Mouse (Mus musculus) embryonic facial prominence, embryonic 15.5 days (tissue): Measurements from ENCODE around the gene Tspan13. TPM values are rescaled to one million over a fixed set of nuclear protein-coding genes. Genes with fewer than 3 reads are reported as not detected.

Experiments used
- ATAC-seq: fragments of 200-750 bp; cut with Nextera tagmentation; 2 replicates; pipeline ENCODE4 v1.8.0; 2017; ENCODE audit warnings: low read depth, moderate TSS enrichment; ENCODE audit not compliant: insufficient number of reproducible peaks, low FRiP score, low TSS enrichment
- H3K27ac ChIP-seq: fragments of 300-500 bp; sonication (generic); replicated peaks from 2 replicates; pipeline ENCODE4 v1.5.1; 2015; ENCODE audit warnings: mild to moderate bottlenecking, inconsistent platforms
- H3K27me3 ChIP-seq: fragments of 300-500 bp; sonication (generic); 2 replicates; pipeline ENCODE4 v1.6.1; 2015; ENCODE audit warnings: inconsistent platforms
- H3K36me3 ChIP-seq: fragments of 300-500 bp; sonication (generic); 2 replicates; pipeline ENCODE4 v1.6.1; 2015; ENCODE audit warnings: mild to moderate bottlenecking, inconsistent platforms
- H3K4me1 ChIP-seq: fragments of 300-500 bp; sonication (generic); 2 replicates; pipeline ENCODE4 v1.6.1; 2015; ENCODE audit warnings: inconsistent platforms
- H3K4me2 ChIP-seq: fragments of 300-500 bp; sonication (generic); replicated peaks from 2 replicates; pipeline ENCODE4 v1.6.1; 2015; ENCODE audit warnings: mild to moderate bottlenecking, inconsistent platforms
- H3K4me3 ChIP-seq: fragments of 300-500 bp; sonication (generic); replicated peaks from 2 replicates; pipeline ENCODE4 v1.5.1; 2015; ENCODE audit warnings: mild to moderate bottlenecking, inconsistent platforms
- H3K9ac ChIP-seq: fragments of 300-500 bp; sonication (generic); 2 replicates; pipeline ENCODE4 v1.6.1; 2015; ENCODE audit warnings: inconsistent platforms
- H3K9me3 ChIP-seq: fragments of 300-500 bp; sonication (generic); replicated peaks from 2 replicates; pipeline ENCODE4 v1.6.1; 2016; ENCODE audit warnings: inconsistent platforms
- WGBS: fragments of 180-500 bp; shearing (Covaris S2); methylation state at CpG from one replicate; pipeline ENCODE4 v1.1.7; 2015; 5-methylcytosine and 5-hydroxymethylcytosine counted together
- polyA plus RNA-seq: library from polyadenylated mRNA; unstranded; fragments of >200 nt; fragmentation: Nextera tagmentation; extraction: Ambion mirVana; gene quantifications from 2 replicates; pipeline ENCODE4 v1.2.1, GENCODE M21; 2015

Gene Tspan13
- polyA plus RNA-seq, result 55.7 and 66.5 TPM in 2 replicates

- Histone ChIP-seq H3K4me3 (peak within 1 kb of the TSS; percentile 80), H3K27me3 (no peaks in the 10 kb centered on the region), H3K9ac (peak within 1 kb of the TSS; percentile 65), H3K36me3 (no peaks in the 10 kb centered on the region), H3K9me3 (no peaks in the 10 kb centered on the region), H3K4me1 (no peaks in the 10 kb centered on the region; the same call in 1 of the 2 replicates), H3K4me2 (peak within 1 kb of the TSS; percentile 99), H3K27ac (0 out of 2 replicates have a peak within 1 kb of the TSS, but pooled peaks have one; percentile 17)
- peak; percentile 97 for ATAC-seq
- whole genome bisulfite sequencing, result 0% methylated on average over 35 of the region's 35 CpGs
Observed at GRCm38 (mm10) chr12:36042348-36042778, at the start of gene Tspan13. TSS of gene Tspan13 (minus strand) at chr12:36042500.

DNA sequence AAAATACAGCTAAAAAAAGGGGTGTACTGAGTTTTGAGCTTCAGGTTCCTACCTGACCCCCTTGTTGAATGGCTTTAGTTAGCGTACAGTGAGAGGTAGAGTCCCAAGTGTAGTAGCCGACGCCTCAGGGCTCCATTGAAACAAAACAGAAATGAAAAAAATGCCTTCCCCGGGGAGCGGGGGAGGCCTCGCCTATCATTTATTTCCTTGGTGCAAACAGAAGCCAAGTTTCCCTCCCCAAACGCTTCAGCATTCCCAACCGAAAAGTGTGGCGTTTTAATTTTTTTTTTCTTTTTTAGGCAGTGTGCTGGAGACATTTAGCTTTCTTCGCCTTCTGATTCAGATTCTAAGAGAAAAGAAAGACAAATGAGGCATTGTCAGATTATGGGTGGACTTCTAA, 49.7 kb upstream of the Tspan13 start:
- ATAC-seq, result no peak
- H3K27ac ChIP-seq, result no peak overlapping the region
- no peak overlapping the region for H3K9ac ChIP-seq
- H3K9me3 ChIP-seq, result no peaks in the 10 kb centered on the region
- H3K4me2 ChIP-seq, result no peak overlapping the region
- no peaks in the 10 kb centered on the region for H3K4me1 ChIP-seq
- no peak overlapping the region for H3K4me3 ChIP-seq
- no peaks in the 10 kb centered on the region for H3K27me3 ChIP-seq
- peaks cover 28% of the 10 kb centered on the region for H3K36me3 ChIP-seq
- WGBS, result 94% methylated on average over 10 of the region's 10 CpGs

DNA sequence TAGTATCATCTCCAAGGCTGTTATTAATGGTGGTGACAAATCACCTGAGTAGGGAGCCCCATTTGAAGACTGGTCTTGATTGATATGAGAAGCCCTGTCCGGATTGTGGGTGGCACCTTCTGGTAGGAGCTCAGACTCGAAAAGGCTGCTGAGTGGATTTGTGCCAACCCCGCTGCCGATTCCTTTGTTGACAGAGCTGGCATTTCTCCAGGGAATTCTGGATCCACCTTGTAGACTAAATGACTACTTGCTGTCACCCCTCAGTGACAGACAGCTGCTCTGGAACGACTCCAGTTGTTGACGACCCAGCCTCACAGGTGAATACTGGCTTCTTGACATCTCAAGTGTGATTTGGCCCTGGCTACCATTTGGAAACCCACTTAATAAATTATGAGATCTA, 46.9 kb upstream of the Tspan13 start:
- H3K27ac ChIP-seq, result no peak overlapping the region
- no peak for ATAC-seq
- H3K4me3 ChIP-seq, result no peak overlapping the region
- peaks cover 22% of the 10 kb centered on the region for H3K36me3 ChIP-seq
- 52% methylated on average over 6 of the region's 6 CpGs for WGBS
- no peaks in the 10 kb centered on the region for H3K4me1 ChIP-seq
- no peaks in the 10 kb centered on the region for H3K9me3 ChIP-seq
- H3K9ac ChIP-seq, result no peak overlapping the region
- H3K4me2 ChIP-seq, result no peak overlapping the region
- H3K27me3 ChIP-seq, result no peaks in the 10 kb centered on the region

GRCm38 (mm10) chr12:36088804-36089203, 46.5 kb upstream of the Tspan13 start:
- WGBS, result 96% methylated on average over 1 of the region's 1 CpGs

GRCm38 (mm10) chr12:36085380-36085779, 43.1 kb upstream of the Tspan13 start:
- ATAC-seq, result no peak
- H3K9me3 ChIP-seq, result no peaks in the 10 kb centered on the region
- no peaks in the 10 kb centered on the region for H3K27me3 ChIP-seq
- no peak overlapping the region for H3K4me3 ChIP-seq
- H3K36me3 ChIP-seq, result no peaks in the 10 kb centered on the region
- no peak overlapping the region for H3K4me2 ChIP-seq
- no peaks in the 10 kb centered on the region for H3K4me1 ChIP-seq
- H3K27ac ChIP-seq, result no peak overlapping the region
- WGBS, result 88% methylated on average over 2 of the region's 2 CpGs
- H3K9ac ChIP-seq, result no peak overlapping the region

More at GRCm38 (mm10) chr12:36088804-36089203, 46.5 kb upstream of the Tspan13 start:
- peaks cover 22% of the 10 kb centered on the region for H3K36me3 ChIP-seq
- no peaks in the 10 kb centered on the region for H3K27me3 ChIP-seq
- no peaks in the 10 kb centered on the region for H3K9me3 ChIP-seq
- H3K27ac ChIP-seq, result no peak overlapping the region
- ATAC-seq, result no peak; the same call in 1 of the 2 replicates
- no peaks in the 10 kb centered on the region for H3K4me1 ChIP-seq
- H3K4me2 ChIP-seq, result no peak overlapping the region
- no peak overlapping the region for H3K4me3 ChIP-seq
- no peak overlapping the region for H3K9ac ChIP-seq

DNA sequence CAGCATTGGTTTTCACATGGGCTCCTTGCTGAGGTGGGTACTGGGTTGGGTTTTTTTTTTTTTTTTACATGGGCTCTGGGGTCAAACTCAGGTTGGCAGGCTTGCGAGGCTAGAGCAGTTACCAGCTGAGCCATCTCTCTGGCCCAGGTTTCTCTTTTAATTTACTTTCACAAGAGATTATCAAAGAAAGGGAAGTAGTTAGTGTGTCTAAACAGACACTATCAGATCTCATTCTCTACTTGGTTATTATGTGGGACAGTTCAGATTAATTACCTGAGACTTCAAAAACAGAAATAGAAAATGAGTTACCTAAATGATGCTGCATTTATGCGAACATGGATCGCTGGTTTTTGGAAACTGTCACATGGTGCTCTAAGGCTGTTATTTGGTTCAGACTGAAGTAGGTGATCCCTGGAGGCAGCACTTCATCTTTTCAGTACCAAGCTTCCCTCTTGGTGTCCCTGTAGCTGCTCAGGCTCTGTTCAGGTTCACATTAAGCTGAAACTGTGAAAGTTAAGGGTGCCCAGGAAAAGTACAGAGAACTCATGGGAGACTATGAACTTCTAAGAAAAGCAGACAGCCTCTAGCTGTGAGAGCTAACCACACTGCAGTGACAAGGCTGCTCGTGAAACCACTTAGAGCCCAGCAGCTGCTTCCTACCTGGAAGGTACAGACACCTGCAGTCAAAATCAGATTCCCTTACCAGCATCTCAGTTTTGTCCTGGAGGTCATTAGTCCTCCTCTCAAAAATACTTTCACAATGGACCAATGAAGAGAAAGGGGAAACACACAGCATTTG, 36.0 kb upstream of the Tspan13 start:
- Histone ChIP-seq H3K4me1 (no peaks in the 10 kb centered on the region), H3K27ac (no peak overlapping the region), H3K9me3 (no peaks in the 10 kb centered on the region), H3K27me3 (no peaks in the 10 kb centered on the region), H3K9ac (no peak overlapping the region), H3K4me3 (no peak overlapping the region), H3K36me3 (no peaks in the 10 kb centered on the region), H3K4me2 (no peak overlapping the region)
- WGBS, result 67% methylated on average over 4 of the region's 4 CpGs
- no peak for ATAC-seq

DNA sequence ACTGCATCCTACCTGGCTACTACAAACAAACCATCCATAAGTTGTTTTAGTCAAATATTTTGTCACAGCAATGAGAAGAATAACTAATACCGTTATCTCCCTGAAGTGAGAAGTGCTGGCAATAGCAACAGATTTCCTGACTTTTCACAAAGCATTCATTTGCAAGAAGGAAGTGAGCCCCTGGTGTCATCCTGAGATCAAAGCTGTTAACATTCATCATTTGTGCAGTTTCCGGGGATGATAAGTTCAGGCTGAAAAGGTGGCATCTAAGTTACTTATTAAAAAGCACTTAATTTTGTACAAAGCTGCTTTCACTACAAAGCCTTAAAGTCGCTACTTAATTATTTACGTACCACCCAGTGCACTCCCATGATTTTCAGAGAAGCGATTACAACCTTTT, 30.6 kb upstream of the Tspan13 start:
- Histone ChIP-seq H3K27ac (no peak overlapping the region), H3K4me3 (no peak overlapping the region), H3K9ac (no peak overlapping the region), H3K4me1 (no peaks in the 10 kb centered on the region), H3K4me2 (no peak overlapping the region), H3K27me3 (no peaks in the 10 kb centered on the region), H3K9me3 (no peaks in the 10 kb centered on the region), H3K36me3 (no peaks in the 10 kb centered on the region)
- WGBS, result 37% methylated on average over 5 of the region's 5 CpGs
- no peak for ATAC-seq

DNA sequence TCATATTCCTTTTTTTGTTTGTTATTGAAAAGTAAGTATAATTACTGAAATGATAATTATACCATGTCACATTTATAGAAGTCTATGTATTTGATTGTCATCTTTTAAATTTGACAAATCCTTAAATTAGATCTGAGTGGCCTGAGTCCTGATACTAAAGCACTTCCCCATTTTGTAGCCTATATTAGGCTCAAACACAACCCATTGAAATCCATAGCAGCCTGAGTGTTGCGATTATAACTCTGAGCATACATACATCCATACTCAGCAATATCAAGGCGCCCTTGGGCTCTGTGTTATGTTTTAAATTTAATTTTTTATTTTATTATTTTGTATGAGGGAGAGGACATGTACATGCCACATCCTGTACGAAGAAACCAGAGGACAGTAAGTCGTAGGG, 27.9 kb upstream of the Tspan13 start:
- H3K9ac ChIP-seq, result no peak overlapping the region
- H3K9me3 ChIP-seq, result no peaks in the 10 kb centered on the region
- H3K4me2 ChIP-seq, result no peak overlapping the region
- ATAC-seq, result no peak
- H3K27ac ChIP-seq, result no peak overlapping the region
- 86% methylated on average over 4 of the region's 4 CpGs for WGBS
- H3K4me1 ChIP-seq, result no peaks in the 10 kb centered on the region
- no peaks in the 10 kb centered on the region for H3K27me3 ChIP-seq
- H3K36me3 ChIP-seq, result no peaks in the 10 kb centered on the region
- no peak overlapping the region for H3K4me3 ChIP-seq

DNA sequence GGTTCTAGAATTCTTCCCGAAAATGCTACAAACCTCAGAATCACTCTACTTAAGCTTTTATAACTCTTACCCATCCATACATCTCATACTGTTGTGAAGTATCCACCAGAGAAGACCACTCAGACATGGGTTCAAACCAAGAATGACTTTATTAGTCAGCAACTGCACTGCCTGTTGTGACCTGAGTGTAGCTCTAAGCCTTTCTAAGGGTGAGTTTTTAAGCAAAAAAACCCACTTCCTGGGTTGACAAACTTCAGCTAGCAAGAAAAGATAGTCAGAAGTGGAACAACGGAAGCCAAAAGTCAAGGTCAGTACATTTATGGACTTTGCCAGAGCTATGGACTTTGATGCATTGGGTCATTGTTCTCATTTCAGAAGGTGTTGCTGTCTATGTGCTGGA, 25.2 kb upstream of the Tspan13 start:
- Histone ChIP-seq H3K4me1 (no peaks in the 10 kb centered on the region), H3K4me2 (no peak overlapping the region), H3K9me3 (no peaks in the 10 kb centered on the region), H3K27me3 (no peaks in the 10 kb centered on the region), H3K9ac (no peak overlapping the region), H3K27ac (no peak overlapping the region), H3K36me3 (no peaks in the 10 kb centered on the region), H3K4me3 (no peak overlapping the region)
- WGBS, result 92% methylated on average over 2 of the region's 2 CpGs
- no peak for ATAC-seq

DNA sequence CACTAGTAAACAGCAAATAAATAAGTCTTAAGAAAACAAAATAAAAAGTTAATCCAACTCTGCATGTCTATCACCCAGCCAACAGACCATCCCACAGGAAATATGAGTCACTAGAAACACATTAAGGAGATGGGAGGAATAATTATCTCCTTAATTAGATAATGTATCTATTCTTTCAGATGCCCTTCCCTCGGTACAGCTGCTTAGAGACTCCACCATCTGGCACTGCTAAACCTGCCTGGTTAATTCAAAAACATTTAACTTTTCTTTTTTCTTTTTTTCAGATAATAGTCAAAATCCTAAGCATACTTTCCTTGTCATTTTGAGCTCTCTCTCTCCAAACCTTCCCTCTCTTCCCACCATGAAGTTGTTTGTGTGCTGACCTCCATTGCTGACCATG, 23.6 kb upstream of the Tspan13 start:
- Histone ChIP-seq H3K4me2 (no peak overlapping the region), H3K9ac (no peak overlapping the region), H3K9me3 (no peaks in the 10 kb centered on the region), H3K27me3 (no peaks in the 10 kb centered on the region), H3K4me1 (no peaks in the 10 kb centered on the region), H3K27ac (no peak overlapping the region), H3K36me3 (no peaks in the 10 kb centered on the region), H3K4me3 (no peak overlapping the region)
- 48% methylated on average over 1 of the region's 1 CpGs for WGBS
- ATAC-seq, result no peak

DNA sequence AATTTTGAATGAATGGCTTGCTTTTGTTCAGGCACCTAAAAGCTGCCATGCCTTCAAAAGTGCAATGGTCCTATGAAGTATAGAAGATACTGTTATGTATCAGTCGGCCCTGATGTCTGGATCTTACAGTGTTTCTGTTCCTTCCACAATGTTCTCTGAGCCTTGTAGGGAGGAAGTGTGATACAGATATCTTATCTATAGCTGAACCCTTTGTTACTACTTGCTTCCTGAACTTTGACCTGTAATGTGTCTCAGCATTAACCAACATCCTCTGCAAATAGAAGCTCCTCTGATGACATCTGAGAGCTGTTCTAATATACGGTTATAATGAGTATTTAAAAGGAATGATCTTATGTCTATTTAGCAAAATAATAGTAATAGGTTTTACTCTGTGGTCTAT, 15.4 kb upstream of the Tspan13 start:
- Histone ChIP-seq H3K9me3 (no peaks in the 10 kb centered on the region), H3K36me3 (no peaks in the 10 kb centered on the region), H3K4me3 (no peak overlapping the region), H3K4me2 (no peak overlapping the region), H3K9ac (no peak overlapping the region), H3K4me1 (no peaks in the 10 kb centered on the region), H3K27ac (no peak overlapping the region), H3K27me3 (no peaks in the 10 kb centered on the region)
- WGBS, result 74% methylated on average over 2 of the region's 2 CpGs
- ATAC-seq, result no peak

DNA sequence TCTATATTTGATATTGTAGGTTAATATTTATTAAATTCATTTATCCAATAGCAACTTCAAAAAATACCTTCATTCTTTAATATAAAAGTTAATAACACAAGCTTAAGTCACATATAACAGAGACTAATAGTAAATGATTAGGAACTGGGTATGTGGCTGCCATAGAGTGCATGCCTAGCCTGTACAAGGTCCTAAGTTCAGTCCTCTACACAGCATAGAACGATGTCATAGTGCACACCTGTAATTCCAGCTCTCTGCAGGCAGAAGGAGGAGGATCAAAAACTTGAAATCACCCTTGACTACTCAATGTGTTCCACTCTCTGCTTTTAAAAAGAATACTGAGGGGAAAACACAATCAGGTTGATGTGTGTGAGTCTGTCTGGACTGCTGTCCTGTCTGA, 8.0 kb upstream of the Tspan13 start:
- Histone ChIP-seq H3K27ac (no peak overlapping the region), H3K4me1 (no peaks in the 10 kb centered on the region), H3K4me3 (no peak overlapping the region), H3K36me3 (no peaks in the 10 kb centered on the region), H3K27me3 (no peaks in the 10 kb centered on the region), H3K4me2 (no peak overlapping the region), H3K9ac (no peak overlapping the region), H3K9me3 (no peaks in the 10 kb centered on the region)
- ATAC-seq, result no peak
- WGBS, result 69% methylated on average over 1 of the region's 1 CpGs
